Mouse (Mus musculus) layer of hippocampus, postnatal 25 days (tissue): ENCODE results near the gene Strbp. TPM values are rescaled to one million over a fixed set of nuclear protein-coding genes. Genes with fewer than 3 reads are reported as not detected.
A peak's percentile ranks its signal among the peaks of the same experiment; 100 is the strongest.

ENCODE experiments used
- DNase-seq, 2 experiments: peaks; one replicate each; pipeline ENCODE4 v3.0.0; 2022; ENCODE audit warnings: mixed read lengths in 2 of 2, low spot score in 1 of 2; ENCODE audit errors: extremely low spot score in 1 of 2
- total RNA-seq, 2 experiments: library from RNA; stranded (reverse); gene quantifications; 2 replicates each; pipeline ENCODE4 v1.2.3; 2021

Strbp gene
- total RNA-seq: 100 to 1,000 TPM; 150 to 169 TPM

- peak; percentile 87 to 94 for DNase-seq
Measured at GRCm38 (mm10) chr2:37703230-37703954, at the start of gene Strbp. TSS of gene Strbp (minus strand) at chr2:37703859.

- no peak for DNase-seq
Measured at GRCm38 (mm10) chr2:37751114-37751513, 47.5 kb upstream of the Strbp start.

DNA sequence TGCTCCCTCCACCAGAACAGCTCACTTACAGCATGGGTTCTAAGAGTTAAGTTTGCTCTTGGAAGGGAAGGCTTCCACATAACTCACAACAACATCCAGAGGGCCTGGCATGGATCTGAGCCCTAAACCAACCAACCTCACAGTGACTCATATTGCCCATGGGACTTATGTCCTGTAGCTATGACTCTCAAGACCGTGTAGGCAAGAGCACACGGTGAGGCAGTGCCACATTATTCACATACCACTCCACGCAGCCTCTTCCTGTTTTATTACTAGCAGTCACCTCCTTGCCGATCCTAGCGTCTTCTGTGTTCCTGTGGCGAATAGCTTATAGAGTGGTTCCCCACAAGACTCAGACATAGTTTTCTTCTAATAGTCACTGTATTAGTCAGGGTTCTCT, 45.7 kb upstream of the Strbp start:
- no peak for DNase-seq

GRCm38 (mm10) chr2:37748442-37749066, 44.9 kb upstream of the Strbp start:
- no peak for DNase-seq

- no peak for DNase-seq
Measured at GRCm38 (mm10) chr2:37747909-37748308, 44.2 kb upstream of the Strbp start.

GRCm38 (mm10) chr2:37746293-37747049, 42.8 kb upstream of the Strbp start:
- no peak for DNase-seq

GRCm38 (mm10) chr2:37744773-37745395, 41.2 kb upstream of the Strbp start:
- no peak for DNase-seq

GRCm38 (mm10) chr2:37741806-37742554, 38.3 kb upstream of the Strbp start:
- DNase-seq: no peak

GRCm38 (mm10) chr2:37735807-37736188, 32.1 kb upstream of the Strbp start:
- DNase-seq: no peak

- no peak for DNase-seq
Measured at GRCm38 (mm10) chr2:37734979-37735806, 31.5 kb upstream of the Strbp start.

GRCm38 (mm10) chr2:37731241-37731801, 27.7 kb upstream of the Strbp start:
- no peak for DNase-seq

GRCm38 (mm10) chr2:37724231-37724630, 20.6 kb upstream of the Strbp start:
- DNase-seq: no peak

DNA sequence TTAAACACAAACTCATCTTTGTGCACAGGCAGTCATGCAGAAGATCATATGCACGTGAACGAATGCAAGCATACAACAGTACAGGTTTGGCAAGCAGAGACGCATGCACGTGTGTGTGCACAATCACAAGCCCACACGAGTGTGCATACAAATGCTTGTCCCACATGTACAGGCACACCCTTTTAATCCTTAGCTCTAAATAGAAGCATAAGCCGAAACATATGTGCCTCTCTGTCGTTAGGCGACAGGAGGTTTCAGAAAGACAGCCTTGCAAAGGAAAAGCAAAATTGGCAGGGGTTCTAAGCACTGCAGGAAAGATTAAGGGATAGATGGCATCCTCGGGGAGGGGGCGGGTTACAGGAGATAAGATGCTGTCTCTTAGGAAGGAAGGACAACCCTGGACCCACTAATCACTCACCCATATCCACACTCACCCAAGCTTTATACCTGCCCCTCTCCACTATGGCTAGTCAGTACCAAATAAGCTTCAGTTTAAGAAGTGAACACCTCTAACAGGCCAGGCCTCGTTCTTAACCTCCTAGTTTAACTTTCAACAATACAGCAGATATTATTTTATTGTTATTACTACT, 19.9 kb upstream of the Strbp start:
- DNase-seq: no peak

- no peak for DNase-seq
Measured at GRCm38 (mm10) chr2:37722674-37723465, 19.2 kb upstream of the Strbp start.

DNA sequence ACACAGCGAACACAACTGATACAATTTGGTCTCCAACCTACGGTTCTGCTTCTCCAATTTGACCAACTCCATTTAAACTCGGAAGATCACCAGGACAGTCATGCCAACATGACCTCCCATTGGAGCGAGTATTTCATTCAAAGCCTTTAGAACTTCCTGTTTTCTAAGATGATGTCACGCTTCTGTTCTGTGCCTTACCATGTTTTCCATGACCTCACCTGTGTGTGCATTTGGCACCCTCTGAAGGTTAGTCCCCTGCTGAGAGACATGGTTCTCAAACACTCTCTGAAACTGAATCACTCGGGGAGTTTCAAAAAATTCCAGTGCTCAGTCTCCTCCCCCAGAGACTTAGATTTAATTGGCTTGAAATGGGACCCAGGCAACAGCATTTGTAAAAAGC, 12.6 kb upstream of the Strbp start:
- no peak for DNase-seq

DNA sequence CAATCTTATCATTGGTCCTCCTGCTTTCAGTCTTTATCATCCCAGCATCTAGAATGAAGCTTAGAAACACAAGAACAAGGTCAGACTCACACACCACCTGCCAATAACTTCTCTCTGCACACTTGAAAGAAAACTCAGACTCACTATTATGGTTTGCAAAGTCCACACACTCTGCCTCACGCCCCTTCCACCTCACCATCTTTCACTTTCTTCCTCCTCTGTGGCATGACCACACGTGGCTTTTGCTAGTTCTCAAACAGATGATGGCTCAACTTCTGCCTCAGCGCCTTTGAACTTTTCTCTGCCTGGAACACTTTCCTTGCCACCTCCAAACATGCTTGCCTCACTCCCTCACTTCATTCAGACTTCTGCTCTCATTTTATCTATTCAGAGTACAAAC, 11.7 kb upstream of the Strbp start:
- no peak for DNase-seq

DNA sequence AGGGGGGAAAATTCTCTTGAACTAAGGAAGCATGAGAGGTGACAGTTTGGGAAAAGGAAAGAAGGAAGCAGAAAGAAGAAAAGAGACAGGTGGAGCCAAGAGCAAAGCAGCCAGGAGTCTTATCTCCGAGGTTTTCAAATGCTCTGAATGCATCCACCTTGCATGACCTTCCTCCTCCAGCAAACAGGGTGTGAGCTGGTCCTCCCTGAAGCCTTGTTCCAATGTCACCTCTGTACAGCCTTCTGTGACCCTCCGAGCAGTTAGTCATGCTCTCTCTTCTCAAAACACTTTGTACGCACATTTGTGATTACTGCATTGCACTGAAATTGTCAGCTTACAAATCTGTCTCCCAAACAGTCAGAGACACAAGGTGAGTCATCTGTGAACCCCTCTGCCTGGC, 9.4 kb upstream of the Strbp start:
- no peak for DNase-seq

DNA sequence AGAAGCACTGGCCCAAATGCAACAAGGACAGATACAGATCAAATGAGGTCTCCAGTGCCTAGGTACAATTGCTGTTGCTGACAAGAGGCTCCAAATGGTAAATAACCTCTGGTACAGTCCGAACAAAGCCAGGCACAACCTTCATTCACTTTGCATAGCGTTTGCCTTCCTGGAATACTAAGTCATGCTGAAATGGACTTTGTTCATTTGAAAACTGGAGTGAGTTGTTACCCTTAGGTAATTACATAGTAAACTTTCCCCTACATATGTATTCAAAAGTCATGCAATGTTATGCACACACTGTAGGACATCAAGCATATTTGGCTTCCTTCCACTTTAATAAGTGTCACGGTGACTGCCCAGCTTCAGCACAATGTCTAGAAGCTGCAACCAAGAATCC, 5.2 kb upstream of the Strbp start:
- no peak for DNase-seq
